Mouse (Mus musculus) CH12.LX (cell line): Measurements from ENCODE around the gene Tbc1d2b. TPM values are rescaled to one million over a fixed set of nuclear protein-coding genes. Genes with fewer than 3 reads are reported as not detected.

Experiments
- DNase-seq: peaks from one replicate; pipeline ENCODE4 v3.0.0-alpha.2; 2013; ENCODE audit errors: extremely low read depth
- H3K27ac ChIP-seq: 2 replicates; pipeline ENCODE4 v1.5.1; 2012; ENCODE audit warnings: low read depth, mild to moderate bottlenecking, control low read depth, moderate library complexity; ENCODE audit not compliant: insufficient read depth
- H3K27me3 ChIP-seq: replicated peaks from 2 replicates; pipeline ENCODE3; 2012; ENCODE audit warnings: inconsistent platforms
- H3K36me3 ChIP-seq, 2 experiments: replicated peaks in 1 of 2; 2 replicates each; pipeline versions ENCODE3 to v1.6.1; 2012; ENCODE audit warnings: inconsistent platforms in 1 of 2, low read length in 1 of 2, mild to moderate bottlenecking in 1 of 2, mixed read lengths in 1 of 2, moderate library complexity in 1 of 2; ENCODE audit not compliant: control insufficient read depth in 1 of 2, insufficient read depth in 1 of 2
- H3K4me1 ChIP-seq, 2 experiments: 2 replicates each; pipeline ENCODE4 v1.6.1; 2012; ENCODE audit warnings: inconsistent platforms in 1 of 2, moderate library complexity in 1 of 2; ENCODE audit not compliant: insufficient read depth in 2 of 2, control insufficient read depth in 1 of 2
- H3K4me2 ChIP-seq: 2 replicates; pipeline ENCODE4 v1.6.1; 2012; ENCODE audit warnings: low read depth, mild to moderate bottlenecking, control low read depth; ENCODE audit not compliant: poor library complexity, insufficient read depth, severe bottlenecking
- H3K4me3 ChIP-seq, 3 experiments: fragments of 150-350 bp in 1 of 3; sonication (generic) in 1 of 3; replicated peaks in 1 of 3; 2 replicates each; pipeline versions ENCODE3 to v1.5.1; 2011 to 2012; ENCODE audit warnings: low read depth in 2 of 3, low read length in 2 of 3, mild to moderate bottlenecking in 2 of 3, moderate library complexity in 2 of 3, control low read depth in 1 of 3, improper control_type of control experiment in 1 of 3, inconsistent platforms in 1 of 3, mixed read lengths in 1 of 3; ENCODE audit not compliant: poor library complexity in 1 of 3
- H3K79me2 ChIP-seq: replicated peaks from 2 replicates; pipeline ENCODE4 v1.6.1; 2012; ENCODE audit warnings: mild to moderate bottlenecking, moderate library complexity; ENCODE audit not compliant: control insufficient read depth, poor library complexity, insufficient read depth, severe bottlenecking; ENCODE audit errors: extremely low read depth
- H3K9ac ChIP-seq: 2 replicates; pipeline ENCODE4 v1.6.1; 2012; ENCODE audit warnings: low read depth, mild to moderate bottlenecking, control low read depth, moderate library complexity; ENCODE audit not compliant: insufficient read depth
- H3K9me3 ChIP-seq: replicated peaks from 2 replicates; pipeline ENCODE3; 2012; ENCODE audit warnings: low read length, inconsistent platforms, mixed read lengths
- CHD1 ChIP-seq: IDR thresholded peaks from 2 replicates; pipeline ENCODE4 v1.6.1; 2012; ENCODE audit warnings: low read depth, low read length, improper control_type of control experiment, inconsistent platforms
- CHD2 ChIP-seq: IDR thresholded peaks from 2 replicates; pipeline ENCODE4 v1.6.1; 2011; ENCODE audit warnings: low read length, improper control_type of control experiment
- CTCF ChIP-seq, 2 experiments: IDR thresholded peaks in 1 of 2; conservative IDR thresholded peaks in 1 of 2; 2 replicates each; pipeline ENCODE4 v1.5.1; 2011 to 2012; ENCODE audit warnings: low read depth in 2 of 2, low read length in 2 of 2, improper control_type of control experiment in 1 of 2, inconsistent platforms in 1 of 2, mild to moderate bottlenecking in 1 of 2, moderate library complexity in 1 of 2
- GABPA ChIP-seq: IDR thresholded peaks from 2 replicates; pipeline ENCODE4 v1.6.1; 2012; ENCODE audit warnings: low read depth, low read length, improper control_type of control experiment, inconsistent platforms; ENCODE audit not compliant: insufficient replicate concordance
- HCFC1 ChIP-seq: IDR thresholded peaks from 2 replicates; pipeline ENCODE4 v1.6.1; 2012; ENCODE audit warnings: low read depth, mild to moderate bottlenecking, inconsistent platforms, low read length, improper control_type of control experiment
- JUND ChIP-seq: conservative IDR thresholded peaks from 2 replicates; pipeline ENCODE4 v1.6.1; 2011; ENCODE audit warnings: low read depth, low read length, improper control_type of control experiment
- MAFK ChIP-seq: IDR thresholded peaks from 2 replicates; pipeline ENCODE4 v1.6.1; 2011; ENCODE audit warnings: low read length, improper control_type of control experiment; ENCODE audit not compliant: insufficient replicate concordance
- MAX ChIP-seq: IDR thresholded peaks from 2 replicates; pipeline ENCODE4 v1.6.1; 2011; ENCODE audit warnings: low read length, improper control_type of control experiment
- MAZ ChIP-seq: IDR thresholded peaks from 2 replicates; pipeline ENCODE4 v1.6.1; 2012; ENCODE audit warnings: low read depth, mild to moderate bottlenecking, inconsistent platforms, low read length, improper control_type of control experiment, moderate library complexity
- MXI1 ChIP-seq: IDR thresholded peaks from 2 replicates; pipeline ENCODE4 v1.6.1; 2011; ENCODE audit warnings: mild to moderate bottlenecking, low read depth, low read length, improper control_type of control experiment
- NELFE ChIP-seq: IDR thresholded peaks from 2 replicates; pipeline ENCODE4 v1.6.1; 2011; ENCODE audit warnings: low read depth, low read length, improper control_type of control experiment
- NRF1 ChIP-seq: IDR thresholded peaks from 2 replicates; pipeline ENCODE4 v1.6.1; 2014; ENCODE audit warnings: low read depth, mild to moderate bottlenecking, inconsistent platforms, low read length, improper control_type of control experiment, moderate library complexity
- POLR2A ChIP-seq: IDR thresholded peaks from 2 replicates; pipeline ENCODE4 v1.6.1; 2011; ENCODE audit warnings: low read depth, mild to moderate bottlenecking, improper control_type of control experiment, low read length
- RAD21 ChIP-seq: IDR thresholded peaks from 2 replicates; pipeline ENCODE4 v1.6.1; 2011; ENCODE audit warnings: low read depth, mild to moderate bottlenecking, low read length, improper control_type of control experiment, moderate library complexity
- RCOR1 ChIP-seq: conservative IDR thresholded peaks from 2 replicates; pipeline ENCODE4 v1.6.1; 2012; ENCODE audit warnings: low read depth, mild to moderate bottlenecking, inconsistent platforms, low read length, improper control_type of control experiment
- SIN3A ChIP-seq: IDR thresholded peaks from 2 replicates; pipeline ENCODE4 v1.6.1; 2012; ENCODE audit warnings: low read length, improper control_type of control experiment, inconsistent platforms
- SMC3 ChIP-seq: IDR thresholded peaks from 2 replicates; pipeline ENCODE4 v1.6.1; 2011; ENCODE audit warnings: low read depth, low read length, improper control_type of control experiment
- TBP ChIP-seq: conservative IDR thresholded peaks from 2 replicates; pipeline ENCODE4 v1.6.1; 2011; ENCODE audit warnings: low read depth, low read length, improper control_type of control experiment
- TCF12 ChIP-seq: IDR thresholded peaks from 2 replicates; pipeline ENCODE4 v1.6.1; 2014; ENCODE audit warnings: low read depth, mild to moderate bottlenecking, inconsistent platforms, low read length, improper control_type of control experiment
- ZKSCAN1 ChIP-seq: IDR thresholded peaks from 2 replicates; pipeline ENCODE4 v1.6.1; 2012; ENCODE audit warnings: low read depth, inconsistent platforms, low read length, improper control_type of control experiment, borderline replicate concordance
- ZMIZ1 ChIP-seq: IDR thresholded peaks from 2 replicates; pipeline ENCODE4 v1.6.1; 2012; ENCODE audit warnings: low read depth, mild to moderate bottlenecking, inconsistent platforms, low read length, improper control_type of control experiment
- ZNF384 ChIP-seq: IDR thresholded peaks from 2 replicates; pipeline ENCODE4 v1.6.1; 2012; ENCODE audit warnings: low read depth, low read length, improper control_type of control experiment, inconsistent platforms
- dilution Hi-C: fragments of 300-500 bp; cut with MboI; formaldehyde crosslinking; loops from 2 replicates; pipeline ENCODE4 v1.14.3; 2020; ENCODE audit warnings: low sequenced_read_pairs; ENCODE audit not compliant: extremely low pct_unique_long_range_greater_than_20kb, extremely low pct_ligation_motif_present
- in situ Hi-C: fragments of 300-500 bp; cut with MboI; formaldehyde crosslinking; loops from 3 replicates; pipeline ENCODE4 v1.14.3; 2019; ENCODE audit warnings: low sequenced_read_pairs, low pct_ligation_motif_present, low pct_unique_long_range_greater_than_20kb, mixed read lengths
- polyA plus RNA-seq: library from polyadenylated mRNA; unstranded; fragments of >175 nt; gene quantifications from 2 replicates; pipeline ENCODE4 v1.2.1, GENCODE M21; 2012; ENCODE audit warnings: low read depth; ENCODE audit not compliant: insufficient read length
- total RNA-seq, 2 experiments: library from RNA; depleted of rRNA; stranded (reverse); fragments of 300-350 nt in 1 of 2; fragments of >200 nt in 1 of 2; gene quantifications; 2 replicates each; pipeline ENCODE4 v1.2.3; 2012 to 2014

The Tbc1d2b gene
- total and polyA plus RNA-seq, 3 experiments = 0.60 to 1.3 (median 0.76) TPM

- no peak for TF ChIP-seq MAX
- TF ChIP-seq TCF12 = no peak
- TF ChIP-seq TBP = no peak
- TF ChIP-seq SIN3A = no peak
- no peak for TF ChIP-seq CHD1
- no peak for TF ChIP-seq ZKSCAN1
- TF ChIP-seq MXI1 = no peak
- no peak for TF ChIP-seq RCOR1
- no peak for TF ChIP-seq MAZ
- no peak for TF ChIP-seq HCFC1
- no peak for TF ChIP-seq MAFK
- TF ChIP-seq GABPA = no peak
- TF ChIP-seq NELFE = no peak
- no peak for TF ChIP-seq JUND
- TF ChIP-seq ZMIZ1 = no peak
- no peak for TF ChIP-seq POLR2A
- H3K4me2 ChIP-seq = no peak overlapping the region
- in situ Hi-C loops (no loop called here), dilution Hi-C loops (no loop called here)
- peak; percentile 14 for DNase-seq
- no peaks in the 10 kb centered on the region for H3K79me2 ChIP-seq
- H3K4me3 ChIP-seq = no peak overlapping the region
- H3K27ac ChIP-seq = no peak overlapping the region
- peaks cover 3 to 41% of the 10 kb centered on the region in 2 experiments; a peak in 2 of 4 replicates for H3K4me1 ChIP-seq
- no peaks in the 10 kb centered on the region for H3K9me3 ChIP-seq
- H3K27me3 ChIP-seq = no peaks in the 10 kb centered on the region
- no peaks in the 10 kb centered on the region for H3K36me3 ChIP-seq
- no peak overlapping the region for H3K9ac ChIP-seq
Measured at GRCm38 (mm10) chr9:90232781-90233690, 37.6 kb downstream of the Tbc1d2b start.

GRCm38 (mm10) chr9:90227171-90227570 is 43.4 kb downstream of the Tbc1d2b start:
- Histone ChIP-seq H3K4me2 (no peak overlapping the region), H3K27ac (no peak overlapping the region), H3K4me3 (no peak overlapping the region), H3K36me3 (peaks cover 0 to 7% of the 10 kb centered on the region in 2 experiments), H3K4me1 (peaks cover 5 to 29% of the 10 kb centered on the region in 2 experiments; a peak in 3 of 4 replicates), H3K9ac (no peak overlapping the region), H3K27me3 (no peaks in the 10 kb centered on the region), H3K9me3 (no peaks in the 10 kb centered on the region), H3K79me2 (no peaks in the 10 kb centered on the region)
- DNase-seq = no peak
- dilution Hi-C loops (no loop called here), in situ Hi-C loops (no loop called here)
- TF ChIP-seq CTCF (conservative IDR thresholded peaks at IDR 0.05 in 1 of 2, IDR thresholded peaks at IDR 0.05 in 1 of 2; ENCODE audit: low read depth in 2 of 2, low read length in 2 of 2) (peak in 1 of 2 experiments; percentile 54; a peak in 2 of 4 replicates), NRF1 (no peak), RAD21 (peak; percentile 28), ZNF384 (0 out of 2 replicates have a peak, but pooled peaks have one; percentile 24), SMC3 (peak; percentile 14; the same call in 1 of the 2 replicates), RCOR1 (no peak), CHD2 (no peak)
